Mouse (Mus musculus) kidney, postnatal 25 days (tissue): Measurements from ENCODE around the gene Ccdc22.
A peak's percentile ranks its signal among the peaks of the same experiment; 100 is the strongest.

Experiments used
- DNase-seq, 2 experiments: peaks; one replicate each; pipeline ENCODE4 v3.0.0; 2021; ENCODE audit warnings: mixed read lengths in 2 of 2

Ccdc22 gene

DNA sequence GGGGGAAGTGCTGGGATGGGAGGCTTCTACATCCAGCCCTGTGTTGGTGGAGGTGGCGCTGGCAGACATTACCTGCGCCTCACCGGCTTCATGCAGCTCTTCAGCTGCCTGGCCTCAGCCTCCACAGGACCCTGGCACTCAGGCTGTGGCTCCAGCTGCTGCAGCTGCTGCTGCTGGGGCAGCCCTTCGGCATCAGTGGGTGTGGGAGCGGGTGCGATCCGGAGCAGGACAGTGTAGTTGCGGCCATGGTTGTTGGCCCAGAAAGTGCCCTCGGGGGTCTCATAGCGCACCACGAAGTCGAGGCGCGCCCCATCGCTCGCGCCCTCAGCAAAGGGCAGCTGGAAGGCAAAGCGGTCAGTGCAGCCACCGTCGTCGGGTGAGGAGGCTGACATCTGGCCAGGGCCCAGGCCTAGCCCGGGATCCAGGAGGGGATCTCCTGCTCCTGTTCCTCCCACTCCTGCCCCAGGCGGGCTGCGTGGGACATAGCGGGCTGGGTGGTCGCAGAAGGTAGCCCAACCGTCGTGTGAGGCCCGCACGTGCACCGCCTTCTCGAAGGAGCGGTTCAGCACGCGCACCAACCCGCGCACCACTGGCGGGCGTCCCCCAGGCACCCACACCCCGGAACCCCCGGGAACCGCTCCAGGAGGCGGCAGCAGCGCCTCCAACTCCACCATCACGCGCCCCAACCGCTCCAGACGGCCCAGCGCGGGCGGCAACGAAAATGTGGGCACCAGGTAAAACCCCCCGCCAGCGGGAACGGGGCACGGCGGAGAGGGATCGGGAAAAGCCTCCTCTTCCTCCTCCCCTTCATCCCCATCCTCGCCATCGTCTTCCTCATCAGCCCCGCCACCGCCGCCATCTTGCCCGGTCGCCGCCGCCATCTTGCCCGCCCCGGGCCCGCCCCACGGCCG, 31.9 kb downstream of the Ccdc22 start, which contains the start of gene Foxp3:
TSS of gene Foxp3 (plus strand) at position 469 of the 911 bp plus-strand sequence.
- DNase-seq, result peak in 1 of 2 experiments; percentile 48

DNA sequence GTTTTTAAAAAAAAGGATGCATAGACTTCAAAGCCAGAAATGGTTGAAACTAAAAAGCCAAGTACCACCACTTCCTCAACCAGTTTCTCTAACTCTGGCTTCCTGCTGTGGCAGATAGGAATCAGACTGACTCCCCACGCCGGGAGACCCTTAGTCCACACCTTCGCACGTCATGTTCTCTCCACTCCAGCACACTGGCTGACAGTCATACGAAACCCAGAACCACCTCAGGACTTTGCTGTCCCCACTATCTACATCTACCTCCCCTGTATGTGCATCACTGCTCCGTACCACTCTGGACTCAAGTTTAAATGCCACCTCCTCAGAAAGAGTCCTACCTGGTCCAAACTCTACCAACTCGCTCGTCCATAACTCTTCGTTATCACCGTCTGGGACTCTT, 32.9 kb downstream of the Ccdc22 start:
- DNase-seq, result no peak

DNA sequence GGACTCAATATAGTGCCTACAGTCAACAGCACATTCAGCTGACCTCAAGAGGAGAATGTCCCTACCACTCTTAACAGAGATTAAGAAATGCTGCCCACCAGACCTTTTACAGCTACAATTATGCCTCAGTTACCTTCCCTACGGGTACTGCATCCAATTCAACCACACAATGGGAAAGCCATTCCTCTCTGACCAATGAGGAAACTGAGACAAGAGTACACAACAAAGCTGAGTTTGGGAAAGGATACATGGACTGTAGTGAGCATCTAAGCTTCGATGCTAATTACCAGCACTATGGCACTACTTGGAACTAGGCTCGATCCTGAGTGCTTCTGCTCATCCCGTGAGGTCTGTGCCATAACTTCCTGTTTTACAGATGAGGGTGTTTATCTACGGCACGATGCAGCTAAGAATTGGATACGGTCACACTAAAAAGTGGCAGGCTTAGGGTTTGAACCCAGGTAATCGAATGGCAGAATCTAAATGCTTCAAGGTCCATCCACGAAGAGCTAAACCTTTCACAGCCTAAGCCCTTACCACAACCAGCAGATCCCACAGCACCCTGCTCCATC, 33.7 kb downstream of the Ccdc22 start:
- no peak for DNase-seq

DNA sequence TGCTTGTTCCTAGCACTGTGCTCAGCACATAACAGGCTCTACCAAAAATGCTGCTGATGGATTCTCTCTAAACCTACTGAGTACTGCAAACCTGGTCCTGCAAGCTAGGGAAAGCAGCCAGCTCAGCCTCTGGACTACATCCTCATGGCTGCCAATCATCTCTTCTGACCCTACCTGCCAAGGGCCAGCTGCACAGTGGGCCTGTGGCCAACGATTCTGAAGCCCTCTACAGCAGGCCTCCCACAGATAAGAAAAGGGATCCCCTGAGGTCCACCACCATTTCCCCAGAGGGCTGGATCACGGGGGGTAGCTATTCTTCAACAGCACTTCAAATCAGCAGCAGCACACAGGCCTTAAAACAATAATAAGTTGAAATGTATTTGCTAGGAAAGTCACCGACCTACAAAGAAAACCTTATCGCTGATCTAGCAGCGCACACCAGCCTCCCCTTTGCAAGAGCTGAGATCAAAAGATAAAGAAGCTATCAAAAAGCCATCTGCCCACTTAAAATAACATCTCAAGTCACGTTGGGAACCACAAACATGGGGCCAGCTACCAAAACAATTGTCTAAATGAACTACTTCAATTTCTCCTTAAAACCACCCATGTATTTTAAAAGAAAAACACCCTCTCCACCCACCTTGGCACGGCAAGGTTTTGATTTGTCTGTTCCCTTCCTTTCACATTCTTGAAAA, 34.7 kb downstream of the Ccdc22 start:
- no peak for DNase-seq

DNA sequence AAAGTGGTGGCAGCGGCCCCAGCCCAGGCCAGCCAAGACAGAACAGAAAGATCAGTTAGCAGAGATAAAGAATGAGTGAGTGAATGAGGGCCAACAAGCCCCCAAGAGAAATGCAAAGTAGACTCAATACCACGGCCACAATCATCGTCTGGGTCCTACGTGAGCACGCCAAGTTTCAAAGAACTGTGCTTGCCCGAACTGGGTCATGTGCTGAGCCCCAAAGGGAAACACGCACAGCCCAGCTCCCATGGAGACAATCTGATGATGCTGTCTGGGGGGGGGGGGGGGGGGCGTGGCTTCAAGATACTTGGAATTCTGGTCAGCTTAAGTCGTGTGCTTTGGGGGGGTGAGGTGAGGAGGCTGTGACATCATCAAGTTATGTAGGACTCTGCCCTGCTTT, 37.8 kb downstream of the Ccdc22 start:
- DNase-seq, result no peak

DNA sequence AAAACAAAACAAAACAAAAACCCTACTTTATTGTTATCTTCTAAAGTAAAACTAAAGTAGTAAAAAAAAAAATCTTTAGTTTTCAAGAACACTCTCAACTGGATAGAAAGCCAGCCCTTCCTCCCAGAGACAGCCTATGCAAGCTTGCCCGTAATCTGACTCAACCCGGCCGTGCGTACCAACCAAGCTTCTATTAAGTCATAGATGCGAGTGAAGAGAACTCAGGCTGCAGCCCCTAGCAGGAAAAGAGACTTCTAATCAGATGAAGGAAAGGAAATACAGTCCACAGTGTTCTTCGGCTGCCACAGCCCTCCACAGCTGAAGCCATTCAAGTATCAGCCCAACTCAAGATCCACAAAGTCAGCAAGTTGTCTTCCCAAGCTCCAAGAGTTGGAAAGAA, 39.0 kb downstream of the Ccdc22 start:
- no peak for DNase-seq

DNA sequence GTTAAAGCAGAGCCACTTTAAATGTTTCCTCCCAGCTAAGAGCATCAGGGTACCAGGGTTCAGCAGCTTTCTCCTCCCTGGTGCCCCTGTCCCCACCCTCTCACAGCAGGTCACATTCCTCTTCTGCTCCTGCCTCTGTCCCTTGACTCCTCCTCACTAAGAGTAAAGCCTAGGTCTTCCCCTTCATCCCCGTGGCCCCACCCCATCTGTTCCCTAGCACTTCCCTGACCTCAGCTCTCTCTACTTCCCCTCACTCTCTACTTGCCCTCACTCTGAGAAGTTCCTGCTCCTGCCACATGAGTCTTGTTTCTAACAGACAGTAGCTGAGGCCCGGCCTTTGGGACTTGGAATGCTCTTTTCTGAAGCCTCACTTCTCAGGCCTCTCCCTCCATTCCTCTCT, 42.2 kb downstream of the Ccdc22 start:
- DNase-seq, result no peak

DNA sequence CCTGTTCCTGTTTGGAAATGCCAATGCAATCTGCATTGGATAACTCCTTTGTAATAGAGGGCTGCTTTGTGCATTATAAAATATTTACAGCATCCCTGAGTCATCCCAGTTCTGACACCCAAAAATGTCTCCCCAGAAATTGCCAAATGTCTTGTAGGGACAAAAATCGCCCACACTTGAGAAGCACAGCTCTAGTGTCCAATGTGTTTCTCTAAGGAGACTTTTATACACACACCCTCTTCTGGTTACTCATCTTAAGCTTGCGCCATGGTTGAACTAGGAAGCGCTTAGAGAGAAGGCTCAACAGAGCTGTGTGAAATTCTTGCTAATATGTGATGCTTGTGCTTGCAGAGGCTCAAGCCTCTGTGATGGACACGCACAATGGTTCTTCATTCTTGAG, 51.8 kb downstream of the Ccdc22 start:
- DNase-seq, result no peak
